Mouse (Mus musculus): Measurements from ENCODE around the gene Bcar1. TPM values are rescaled to one million over a fixed set of nuclear protein-coding genes. Genes with fewer than 3 reads are reported as not detected.

The Bcar1 gene
- polyA plus RNA-seq (2012; rRNA removed): 83.0 and 93.6 TPM in 2 replicates

DNA sequence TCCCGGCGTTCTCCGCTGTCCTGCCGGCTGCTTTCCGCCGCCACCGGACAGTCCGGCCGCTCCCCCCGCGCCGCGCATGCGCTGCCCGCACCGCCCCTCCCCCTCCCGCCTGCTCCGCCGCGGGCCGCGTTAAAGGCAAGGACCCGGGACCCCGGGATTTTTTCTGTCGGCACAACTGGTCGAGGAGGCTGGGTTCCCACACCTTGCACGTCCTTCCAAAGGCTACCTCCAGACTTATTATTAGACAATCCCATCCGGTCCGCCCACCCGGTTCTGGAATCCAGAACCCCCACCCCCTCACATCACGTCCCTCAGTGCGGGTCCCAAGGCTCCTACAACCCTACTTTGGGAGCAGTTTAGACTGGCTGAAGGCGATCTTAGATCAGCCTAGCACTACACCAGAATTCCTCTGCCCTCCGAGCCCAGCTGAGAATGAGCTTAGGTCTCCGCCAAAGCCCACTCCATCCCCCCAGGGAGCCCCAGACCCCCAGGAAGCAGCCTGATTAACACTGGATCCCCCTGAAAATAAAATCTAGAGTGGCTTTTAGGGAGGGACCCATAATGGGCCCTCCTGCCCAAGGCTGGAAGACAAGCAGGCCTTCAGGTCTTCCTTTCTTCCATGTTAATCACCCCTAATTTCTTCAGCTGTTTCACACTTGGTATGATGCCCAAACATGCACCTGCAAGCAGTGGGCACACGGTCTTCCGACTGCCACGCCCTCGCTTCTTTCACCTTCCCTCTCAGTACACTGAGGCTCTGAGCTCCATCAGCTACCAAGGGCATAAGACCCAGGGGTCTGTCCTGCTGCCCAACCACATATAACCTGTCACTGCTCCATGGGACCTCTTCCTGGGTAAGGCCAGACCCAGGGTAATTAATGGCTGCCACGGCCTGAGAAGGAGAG is at the start of gene Bcar1:
Gene Bcar1 (minus strand): TSS at position 18 of the 905 bp plus-strand sequence.

DNA sequence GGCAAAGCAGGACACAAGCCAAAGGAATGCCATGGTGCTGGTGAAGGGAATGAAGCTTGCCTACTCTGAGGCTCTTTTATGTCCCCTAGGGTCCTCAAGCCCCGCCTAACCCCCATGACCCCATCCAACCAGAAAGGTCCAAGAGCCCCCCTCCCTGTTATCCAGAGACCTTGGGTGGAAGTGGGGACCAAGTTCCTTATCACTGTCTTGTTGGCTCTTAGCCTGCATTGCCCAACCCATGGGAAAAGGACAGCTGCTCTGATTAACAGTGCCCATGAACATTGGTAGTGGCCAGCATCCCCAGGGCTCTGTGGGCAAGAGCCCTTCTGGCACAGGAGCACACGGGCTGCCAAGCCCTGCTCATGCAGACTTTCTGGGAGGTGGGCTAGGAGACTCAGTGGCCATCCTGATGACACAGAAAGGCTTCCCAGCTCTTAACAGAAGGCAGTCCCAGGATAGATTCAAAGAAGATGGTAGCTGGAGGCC is 52.6 kb downstream of the Bcar1 start, which contains the start of gene Ctrb1:
Gene Ctrb1 (minus strand): TSS at position 51 of the 486 bp plus-strand sequence.

Other genes with a start within 250 kb of the Bcar1 start
- 13.8 and 14.2 TPM in 2 replicates for gene Wdr59, start 221.7 kb downstream of the Bcar1 start, polyA plus RNA-seq (2012; rRNA removed)
- gene Znrf1, start 207.7 kb downstream of the Bcar1 start, polyA plus RNA-seq (2012; rRNA removed): 238 and 239 TPM in 2 replicates
- gene Ldhd, start 113.4 kb downstream of the Bcar1 start, polyA plus RNA-seq (2012; rRNA removed): 0.60 and 0.88 TPM in 2 replicates
- gene Zfp1, start 100.4 kb downstream of the Bcar1 start, polyA plus RNA-seq (2012; rRNA removed): 24.1 and 26.2 TPM in 2 replicates
- 0.09 and 0.11 TPM in 2 replicates for gene Ctrb1, start 52.8 kb downstream of the Bcar1 start, polyA plus RNA-seq (2012; rRNA removed)
- 123 and 125 TPM in 2 replicates for gene Cfdp1, start 110.5 kb upstream of the Bcar1 start, polyA plus RNA-seq (2012; rRNA removed)
- gene Tmem170, start 132.9 kb upstream of the Bcar1 start, polyA plus RNA-seq (2012; rRNA removed): 3.4 and 4.0 TPM in 2 replicates
- 2.2 and 3.4 TPM in 2 replicates for gene Chst5, start 166.6 kb upstream of the Bcar1 start, polyA plus RNA-seq (2012; rRNA removed)
- gene Tmem231, start 190.1 kb upstream of the Bcar1 start, polyA plus RNA-seq (2012; rRNA removed): 13.6 and 14.6 TPM in 2 replicates
- gene Gabarapl2, start 196.9 kb upstream of the Bcar1 start, polyA plus RNA-seq (2012; rRNA removed): 128 and 145 TPM in 2 replicates
- gene Adat1, start 248.5 kb upstream of the Bcar1 start, polyA plus RNA-seq (2012; rRNA removed): 11.2 and 12.0 TPM in 2 replicates